Mouse (Mus musculus) hindbrain, embryonic 16.5 days (tissue): ENCODE results near the gene Abcd2. TPM values are rescaled to one million over a fixed set of nuclear protein-coding genes. Genes with fewer than 3 reads are reported as not detected.

Experiments
- ATAC-seq: fragments of 200-750 bp; cut with Nextera tagmentation; 2 replicates; pipeline ENCODE4 v1.8.0; 2017; ENCODE audit warnings: moderate TSS enrichment, moderate library complexity
- H3K27ac ChIP-seq: fragments of 300-500 bp; sonication (generic); 2 replicates; pipeline ENCODE4 v1.5.1; 2014; ENCODE audit warnings: low read depth, mild to moderate bottlenecking, control low read depth, low read length, moderate library complexity
- H3K27me3 ChIP-seq: fragments of 300-500 bp; sonication (generic); replicated peaks from 2 replicates; pipeline ENCODE4 v1.6.1; 2014; ENCODE audit warnings: low read length; ENCODE audit not compliant: control insufficient read depth, insufficient read depth
- H3K36me3 ChIP-seq: fragments of 300-500 bp; sonication (generic); 2 replicates; pipeline ENCODE4 v1.6.1; 2014; ENCODE audit warnings: mild to moderate bottlenecking, low read length, moderate library complexity, mixed read lengths; ENCODE audit not compliant: control insufficient read depth, insufficient read depth
- H3K4me1 ChIP-seq: fragments of 300-500 bp; sonication (generic); 2 replicates; pipeline ENCODE4 v1.6.1; 2014; ENCODE audit warnings: low read depth, low read length; ENCODE audit not compliant: control insufficient read depth, insufficient read depth
- H3K4me2 ChIP-seq: fragments of 300-500 bp; sonication (generic); 2 replicates; pipeline ENCODE4 v1.6.1; 2014; ENCODE audit warnings: mild to moderate bottlenecking, low read length, control low read depth, moderate library complexity
- H3K4me3 ChIP-seq: fragments of 300-500 bp; sonication (generic); 2 replicates; pipeline ENCODE4 v1.5.1; 2014; ENCODE audit warnings: mild to moderate bottlenecking, low read length, control low read depth, moderate library complexity
- H3K9ac ChIP-seq: fragments of 300-500 bp; sonication (generic); 2 replicates; pipeline ENCODE4 v1.6.1; 2014; ENCODE audit warnings: low read depth, mild to moderate bottlenecking, control low read depth, low read length, moderate library complexity
- H3K9me3 ChIP-seq: fragments of 300-500 bp; sonication (generic); 2 replicates; pipeline ENCODE4 v1.6.1; 2014; ENCODE audit warnings: mild to moderate bottlenecking, low read length, moderate library complexity; ENCODE audit not compliant: control insufficient read depth
- WGBS: fragments of 180-500 bp; shearing (Covaris S2); extraction: QIAGEN DNeasy Blood & Tissue Kit; methylation state at CpG from one replicate; pipeline ENCODE4 v1.1.7; 2014; 5-methylcytosine and 5-hydroxymethylcytosine counted together
- polyA plus RNA-seq: library from polyadenylated mRNA; unstranded; fragments of >200 nt; fragmentation: Nextera tagmentation; extraction: Ambion mirVana; gene quantifications from 2 replicates; pipeline ENCODE4 v1.2.1, GENCODE M21; 2015

Abcd2 gene
- polyA plus RNA-seq, 1 experiment from 2014 or later, result 8.0 TPM

GRCm38 (mm10) chr15:91104934-91105333 lies 86.7 kb downstream of the Abcd2 start:
- H3K4me2 ChIP-seq, result no peak overlapping the region
- no peaks in the 10 kb centered on the region for H3K27me3 ChIP-seq
- H3K4me3 ChIP-seq, result no peak overlapping the region
- 34% methylated on average over 3 of the region's 3 CpGs for WGBS
- no peak overlapping the region for H3K27ac ChIP-seq
- no peak overlapping the region for H3K9ac ChIP-seq
- no peaks in the 10 kb centered on the region for H3K36me3 ChIP-seq
- peaks cover 3% of the 10 kb centered on the region; the same call in 1 of the 2 replicates for H3K4me1 ChIP-seq
- H3K9me3 ChIP-seq, result no peaks in the 10 kb centered on the region
- ATAC-seq, result no peak

- no peak overlapping the region for H3K9ac ChIP-seq
- H3K36me3 ChIP-seq, result no peaks in the 10 kb centered on the region
- no peak overlapping the region for H3K27ac ChIP-seq
- no peak overlapping the region for H3K4me2 ChIP-seq
- H3K4me1 ChIP-seq, result peaks cover 3% of the 10 kb centered on the region; the same call in 1 of the 2 replicates
- no peaks in the 10 kb centered on the region for H3K27me3 ChIP-seq
- H3K4me3 ChIP-seq, result no peak overlapping the region
- ATAC-seq, result no peak
- no peaks in the 10 kb centered on the region for H3K9me3 ChIP-seq
- WGBS, result 79% methylated on average over 1 of the region's 1 CpGs
Observed at GRCm38 (mm10) chr15:91104276-91104675, 87.3 kb downstream of the Abcd2 start.

- Histone ChIP-seq H3K4me2 (no peak overlapping the region), H3K27ac (no peak overlapping the region), H3K27me3 (no peaks in the 10 kb centered on the region), H3K9ac (no peak overlapping the region), H3K36me3 (no peaks in the 10 kb centered on the region), H3K4me3 (no peak overlapping the region), H3K9me3 (no peaks in the 10 kb centered on the region), H3K4me1 (peaks cover 3% of the 10 kb centered on the region; the same call in 1 of the 2 replicates)
- WGBS, result 75% methylated on average over 14 of the region's 14 CpGs
- ATAC-seq, result no peak
Observed at GRCm38 (mm10) chr15:91103814-91104213, 87.8 kb downstream of the Abcd2 start.

GRCm38 (mm10) chr15:91103305-91103704 lies 88.3 kb downstream of the Abcd2 start:
- ATAC-seq, result no peak
- Histone ChIP-seq H3K27me3 (no peaks in the 10 kb centered on the region), H3K27ac (no peak overlapping the region), H3K4me2 (no peak overlapping the region), H3K4me1 (peaks cover 3% of the 10 kb centered on the region; the same call in 1 of the 2 replicates), H3K9ac (no peak overlapping the region), H3K9me3 (no peaks in the 10 kb centered on the region), H3K4me3 (no peak overlapping the region), H3K36me3 (no peaks in the 10 kb centered on the region)
- 91% methylated on average over 8 of the region's 8 CpGs for WGBS

GRCm38 (mm10) chr15:91096606-91097005 lies 95.0 kb downstream of the Abcd2 start:
- no peak overlapping the region for H3K27ac ChIP-seq
- H3K9me3 ChIP-seq, result no peaks in the 10 kb centered on the region
- ATAC-seq, result no peak
- H3K36me3 ChIP-seq, result no peaks in the 10 kb centered on the region
- H3K9ac ChIP-seq, result no peak overlapping the region
- no peaks in the 10 kb centered on the region for H3K27me3 ChIP-seq
- WGBS, result 91% methylated on average over 6 of the region's 6 CpGs
- H3K4me1 ChIP-seq, result peaks cover 5% of the 10 kb centered on the region
- H3K4me3 ChIP-seq, result no peak overlapping the region
- H3K4me2 ChIP-seq, result no peak overlapping the region

Other genes with a start within 250 kb of the Abcd2 start
- 37.9 and 40.4 TPM in 2 replicates for gene Kif21a, start 141.9 kb downstream of the Abcd2 start, polyA plus RNA-seq
- gene CN725425, start 7.7 kb upstream of the Abcd2 start, polyA plus RNA-seq, result not detected in 2 replicates